Mouse (Mus musculus) ES-E14 (cell line): ENCODE results near the gene Hap1.

ENCODE experiments used
- CHD2 ChIP-seq: IDR thresholded peaks from 2 replicates; pipeline ENCODE4 v1.6.1; 2014; ENCODE audit warnings: mild to moderate bottlenecking, low read depth, low read length, inconsistent platforms
- ZC3H11A ChIP-seq: IDR thresholded peaks from 2 replicates; pipeline ENCODE4 v1.6.1; 2012; ENCODE audit warnings: low read depth, mild to moderate bottlenecking, inconsistent platforms, low read length, borderline replicate concordance

DNA sequence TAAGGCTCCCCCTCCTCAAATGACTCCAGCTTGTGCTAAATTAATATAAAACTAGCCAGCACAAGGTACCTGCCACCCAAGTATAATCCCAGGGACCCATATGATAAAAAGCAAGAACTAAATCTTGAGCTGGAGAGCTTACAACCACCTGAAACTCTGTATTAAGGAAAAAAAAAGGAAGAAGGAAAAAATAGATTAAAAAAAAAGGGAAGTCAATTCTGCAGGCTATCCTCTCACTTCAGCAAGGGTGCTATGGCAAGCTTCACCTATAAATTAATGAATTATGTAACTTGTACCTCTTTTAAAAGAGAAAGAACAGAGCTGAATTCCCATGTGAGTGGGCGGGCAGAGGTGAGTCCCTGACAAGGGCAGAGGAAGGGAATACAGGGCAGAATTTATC lies 44.3 kb downstream of the Hap1 start:
- TF ChIP-seq ZC3H11A: no peak
- TF ChIP-seq CHD2: no peak
